Mouse (Mus musculus): ENCODE data around the gene Myo6. TPM values are rescaled to one million over a fixed set of nuclear protein-coding genes. Genes with fewer than 3 reads are reported as not detected.

Myo6 gene
- total RNA-seq (2023) = 1 to 10 TPM; 1.3 to 1.9 TPM

DNA sequence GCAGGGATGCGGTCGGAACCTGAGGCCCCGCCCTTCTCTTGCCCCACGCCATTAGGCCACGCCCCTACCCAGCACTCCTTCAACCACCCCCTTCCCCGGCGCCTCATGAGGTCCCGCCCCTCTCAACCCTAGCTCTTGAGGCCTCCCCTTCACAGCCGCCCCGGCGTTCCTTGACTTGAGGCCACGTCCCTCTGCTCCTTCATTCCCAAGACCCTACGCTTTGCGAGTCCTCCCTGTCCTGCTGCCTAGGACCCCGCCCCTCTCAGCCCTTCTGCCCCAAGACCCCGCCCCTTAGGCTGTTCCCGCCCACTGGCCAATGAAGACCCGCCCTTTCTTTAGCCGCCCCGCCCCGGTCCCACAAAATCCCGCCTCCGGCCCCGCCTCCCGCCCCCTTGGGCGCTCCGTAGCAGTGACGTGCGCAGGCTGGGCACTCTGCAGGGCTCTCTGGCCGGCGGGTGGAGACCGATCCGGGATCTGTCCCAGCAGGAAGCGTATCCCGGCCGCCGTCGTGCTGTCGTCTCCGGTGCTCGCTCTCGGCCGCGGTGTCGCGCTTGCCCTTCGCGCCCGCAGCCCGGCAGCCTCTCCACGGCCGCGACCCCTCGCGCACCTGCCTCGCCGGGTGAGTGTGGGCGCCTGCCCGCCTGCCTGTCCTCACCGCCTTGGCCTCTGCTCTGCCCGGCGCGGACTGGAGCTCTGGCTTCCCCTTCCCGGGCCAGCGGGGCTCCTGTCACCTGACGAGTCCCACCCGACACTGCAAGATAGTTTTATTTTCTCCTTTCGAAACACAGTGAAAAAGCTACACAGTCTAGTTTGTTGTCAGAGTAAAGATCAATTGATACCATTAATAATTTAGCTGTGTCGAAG lies at the start of gene Myo6:
Gene Myo6, plus strand, starts transcription at position 421 of the 864 bp plus-strand sequence.

Other genes with a start within 250 kb of the Myo6 start
- under 1 TPM; 0.11 to 0.13 TPM for gene Filip1, start 152.2 kb upstream of the Myo6 start, total RNA-seq (2023)
- gene Senp6, start 98.1 kb upstream of the Myo6 start, total RNA-seq (2023) = 100 to 1,000 TPM; 111 to 115 TPM